Mouse (Mus musculus) embryonic facial prominence, embryonic 11.5 days (tissue): ENCODE data around the gene Slc25a43. TPM values are rescaled to one million over a fixed set of nuclear protein-coding genes. Genes with fewer than 3 reads are reported as not detected.

Source experiments
- ATAC-seq: fragments of 200-750 bp; cut with Nextera tagmentation; replicated peaks from 2 replicates; pipeline ENCODE4 v1.8.0; 2017; ENCODE audit warnings: low read depth; ENCODE audit not compliant: insufficient number of reproducible peaks, low FRiP score, low TSS enrichment
- DNase-seq: peaks from one replicate; pipeline ENCODE4 v3.0.0-alpha.2; 2015; ENCODE audit warnings: low spot score
- H3K27ac ChIP-seq: fragments of 300-500 bp; sonication (generic); replicated peaks from 2 replicates; pipeline ENCODE4 v1.5.1; 2014; ENCODE audit warnings: mild to moderate bottlenecking, low read depth, low read length, control low read depth
- H3K27me3 ChIP-seq: fragments of 300-500 bp; sonication (generic); 2 replicates; pipeline ENCODE4 v1.6.1; 2014; ENCODE audit warnings: mild to moderate bottlenecking, low read length, moderate library complexity, mixed read lengths; ENCODE audit not compliant: control insufficient read depth, insufficient read depth
- H3K36me3 ChIP-seq: fragments of 300-500 bp; sonication (generic); replicated peaks from 2 replicates; pipeline ENCODE4 v1.6.1; 2014; ENCODE audit warnings: low read depth, mild to moderate bottlenecking, low read length, moderate library complexity, mixed read lengths; ENCODE audit not compliant: control insufficient read depth, insufficient read depth
- H3K4me1 ChIP-seq: fragments of 300-500 bp; sonication (generic); 2 replicates; pipeline ENCODE4 v1.6.1; 2014; ENCODE audit warnings: low read length, mixed read lengths; ENCODE audit not compliant: control insufficient read depth, insufficient read depth
- H3K4me2 ChIP-seq: fragments of 300-500 bp; sonication (generic); 2 replicates; pipeline ENCODE4 v1.6.1; 2014; ENCODE audit warnings: low read depth, mild to moderate bottlenecking, control low read depth, low read length, moderate library complexity
- H3K4me3 ChIP-seq: fragments of 300-500 bp; sonication (generic); 2 replicates; pipeline ENCODE4 v1.5.1; 2014; ENCODE audit warnings: low read depth, low read length, control low read depth
- H3K9ac ChIP-seq: fragments of 300-500 bp; sonication (generic); replicated peaks from 2 replicates; pipeline ENCODE4 v1.6.1; 2014; ENCODE audit warnings: mild to moderate bottlenecking, control low read depth, low read length
- H3K9me3 ChIP-seq: fragments of 300-500 bp; sonication (generic); replicated peaks from 2 replicates; pipeline ENCODE4 v1.6.1; 2016; ENCODE audit warnings: mild to moderate bottlenecking, low read length, inconsistent platforms, mixed read lengths; ENCODE audit not compliant: control insufficient read depth
- WGBS: fragments of 180-500 bp; shearing (Covaris S2); extraction: QIAGEN DNeasy Blood & Tissue Kit; methylation state at CpG from one replicate; pipeline ENCODE4 v1.1.7; 2014; 5-methylcytosine and 5-hydroxymethylcytosine counted together
- polyA plus RNA-seq: library from polyadenylated mRNA; unstranded; fragments of >200 nt; fragmentation: Nextera tagmentation; extraction: Ambion mirVana; gene quantifications from 2 replicates; pipeline ENCODE4 v1.2.1, GENCODE M21; 2014

The Slc25a43 gene
- 0.89 and 1.00 TPM in 2 replicates for polyA plus RNA-seq

DNA sequence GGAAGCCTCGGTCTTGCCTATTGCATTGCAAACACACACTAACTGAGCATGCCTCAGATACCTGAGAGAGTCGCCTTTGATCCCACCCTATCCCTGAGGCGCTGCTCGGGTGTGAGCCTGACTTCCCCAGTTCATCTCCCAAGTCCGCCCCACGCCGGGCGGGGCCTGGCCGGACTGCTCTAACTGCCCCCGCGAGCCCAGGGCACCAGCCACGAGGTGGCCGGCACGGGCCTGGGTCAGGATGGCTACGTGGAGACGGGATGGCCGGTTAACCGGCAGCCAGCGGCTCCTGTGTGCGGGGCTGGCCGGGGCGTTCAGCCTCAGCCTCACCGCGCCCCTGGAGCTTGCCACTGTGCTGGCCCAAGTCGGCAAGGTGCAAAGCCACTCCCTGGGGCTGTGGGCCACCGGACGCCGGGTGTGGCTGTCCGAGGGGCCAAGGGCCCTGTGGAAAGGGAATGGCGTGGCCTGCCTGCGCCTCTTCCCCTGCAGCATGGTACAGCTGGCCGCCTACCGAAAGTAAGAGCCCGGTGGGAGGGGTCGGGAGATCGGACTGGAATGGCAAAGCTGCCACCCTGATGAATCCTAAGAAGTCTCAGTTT is at the start of gene Slc25a43:
TSS of gene Slc25a43 (plus strand) at position 157 of the 599 bp plus-strand sequence.
- no peak within 1 kb of the TSS for H3K27ac ChIP-seq
- peak within 1 kb of the TSS; percentile 62 for H3K9ac ChIP-seq
- H3K27me3 ChIP-seq, result no peaks in the 10 kb centered on the region
- H3K9me3 ChIP-seq, result no peaks in the 10 kb centered on the region
- H3K4me2 ChIP-seq, result peak within 1 kb of the TSS; percentile 59
- peak within 1 kb of the TSS; percentile 33 for H3K4me3 ChIP-seq
- peak; percentile 22 for DNase-seq
- no peaks in the 10 kb centered on the region for H3K36me3 ChIP-seq
- 22% methylated on average over 36 of the region's 36 CpGs for WGBS
- no peaks in the 10 kb centered on the region for H3K4me1 ChIP-seq
- ATAC-seq, result 0 out of 2 replicates have a peak, but pooled peaks have one; percentile 18

DNA sequence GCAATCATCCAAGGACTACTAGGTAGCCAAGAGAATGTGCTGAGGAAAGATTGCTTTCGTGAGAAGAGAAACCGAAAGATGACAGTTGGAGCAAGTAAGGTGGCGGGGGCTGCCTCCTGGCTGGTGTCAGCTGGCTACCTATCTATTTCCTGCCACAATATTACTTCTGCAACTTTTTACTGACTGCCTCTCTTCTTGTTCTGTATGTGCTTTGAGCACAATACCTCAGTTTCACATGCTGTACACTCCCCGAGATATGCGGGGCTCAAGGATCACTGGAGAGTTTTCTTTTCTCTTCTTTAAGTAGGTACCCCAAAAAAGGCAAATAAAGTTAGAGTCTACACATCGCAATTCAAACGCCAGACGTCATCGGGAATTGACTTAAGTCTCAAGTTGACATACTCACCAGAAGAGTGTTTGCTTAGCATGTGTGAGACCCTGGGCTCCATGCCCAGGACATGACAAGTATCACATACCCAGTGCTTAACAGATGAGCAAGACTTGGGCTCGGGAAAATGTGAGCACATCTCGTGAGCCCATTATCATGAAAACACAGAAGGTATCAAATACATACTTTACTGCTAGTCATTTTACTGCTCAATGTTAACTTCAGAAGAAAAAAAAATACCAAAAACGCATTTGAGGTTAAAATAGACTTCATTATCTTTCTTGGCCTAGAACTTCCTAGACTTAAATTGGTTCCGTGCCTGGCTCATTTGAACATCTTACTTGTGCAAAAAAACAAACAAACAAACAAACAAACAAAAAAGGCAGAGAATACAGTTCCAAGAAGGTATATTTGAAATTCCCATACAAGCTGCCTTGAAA is 3.1 kb upstream of the Slc25a43 start:
- no peak for ATAC-seq
- H3K27me3 ChIP-seq, result no peaks in the 10 kb centered on the region
- 87% methylated on average over 13 of the region's 13 CpGs for WGBS
- H3K4me3 ChIP-seq, result no peak overlapping the region
- no peak overlapping the region for H3K9ac ChIP-seq
- no peak for DNase-seq
- no peaks in the 10 kb centered on the region for H3K36me3 ChIP-seq
- H3K4me2 ChIP-seq, result no peak overlapping the region
- no peak overlapping the region for H3K27ac ChIP-seq
- no peaks in the 10 kb centered on the region for H3K4me1 ChIP-seq
- no peaks in the 10 kb centered on the region for H3K9me3 ChIP-seq

DNA sequence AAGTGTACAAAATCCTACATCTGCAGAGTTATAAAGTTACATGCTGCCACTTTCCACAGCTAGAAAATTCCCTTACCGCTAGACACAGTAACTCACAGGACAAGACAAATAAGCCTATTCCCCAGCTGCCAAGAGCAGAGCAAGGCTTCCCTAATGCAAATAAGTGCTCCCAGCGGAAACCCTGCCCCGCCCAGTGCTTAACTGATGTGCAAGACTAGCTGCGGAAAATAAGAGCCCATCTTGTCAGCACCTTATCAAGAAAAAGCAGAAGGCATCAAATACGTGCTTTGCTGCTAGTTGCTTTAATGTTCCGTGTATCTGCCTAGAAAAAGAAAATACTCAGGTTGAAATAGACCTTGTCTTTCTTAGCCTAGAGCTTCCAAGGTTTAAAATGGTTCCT is 2.2 kb upstream of the Slc25a43 start:
- 43% methylated on average over 6 of the region's 6 CpGs for WGBS
- no peak overlapping the region for H3K9ac ChIP-seq
- H3K36me3 ChIP-seq, result no peaks in the 10 kb centered on the region

DNA sequence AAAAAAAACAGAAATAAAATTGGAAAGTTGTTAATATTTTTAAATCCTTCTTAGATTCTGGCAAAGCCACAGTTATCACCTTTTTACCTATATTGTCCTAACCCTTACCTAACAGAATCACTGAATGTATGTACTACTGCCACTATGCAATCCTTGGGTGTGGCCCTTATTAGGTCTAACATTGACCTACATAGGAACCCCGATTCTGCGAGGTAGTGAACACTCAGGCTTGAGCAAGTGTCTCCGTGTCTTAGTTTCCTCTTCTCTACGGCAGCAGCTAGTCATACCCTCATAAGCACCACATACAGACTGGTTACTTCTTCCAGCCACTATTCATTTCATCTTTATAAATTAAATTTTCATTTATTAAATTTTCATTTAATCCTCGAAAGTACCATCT is 715 bp upstream of the Slc25a43 start:
- H3K4me3 ChIP-seq, result no peak overlapping the region
- no peaks in the 10 kb centered on the region for H3K36me3 ChIP-seq
- ATAC-seq, result no peak
- no peak overlapping the region for H3K4me2 ChIP-seq
- H3K9ac ChIP-seq, result no peak overlapping the region
- no peaks in the 10 kb centered on the region for H3K4me1 ChIP-seq
- WGBS, result 91% methylated on average over 5 of the region's 5 CpGs
- H3K27ac ChIP-seq, result no peak overlapping the region
- no peak for DNase-seq
- H3K9me3 ChIP-seq, result no peaks in the 10 kb centered on the region
- no peaks in the 10 kb centered on the region for H3K27me3 ChIP-seq

More for the DNA sequence above, 2.2 kb upstream of the Slc25a43 start:
- no peaks in the 10 kb centered on the region for H3K27me3 ChIP-seq
- no peaks in the 10 kb centered on the region for H3K4me1 ChIP-seq
- H3K27ac ChIP-seq, result no peak overlapping the region
- H3K4me2 ChIP-seq, result no peak overlapping the region
- DNase-seq, result no peak
- no peaks in the 10 kb centered on the region for H3K9me3 ChIP-seq
- no peak overlapping the region for H3K4me3 ChIP-seq
- ATAC-seq, result no peak

DNA sequence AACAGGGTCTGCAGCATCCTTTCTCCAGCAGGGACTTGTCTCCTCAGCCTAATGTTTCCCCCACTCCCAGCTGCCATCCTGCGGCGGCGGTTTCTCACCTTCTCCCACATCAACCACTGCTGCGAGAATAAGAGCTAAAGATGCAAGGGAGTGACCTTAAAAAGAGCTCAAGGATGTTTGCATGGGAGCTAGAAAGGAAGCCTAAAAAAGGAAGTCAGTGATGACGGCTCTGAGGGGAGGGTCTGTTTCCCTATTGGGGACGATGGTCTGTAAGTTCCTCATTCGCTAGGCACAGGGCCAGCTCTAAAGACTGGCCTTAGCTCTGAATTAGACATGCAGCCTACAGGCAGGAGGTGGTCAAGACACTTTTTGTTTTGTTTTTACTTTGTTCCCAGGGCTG is 1.3 kb downstream of the Slc25a43 start:
- Histone ChIP-seq H3K27me3 (no peaks in the 10 kb centered on the region), H3K4me1 (no peaks in the 10 kb centered on the region), H3K9ac (no peak overlapping the region), H3K36me3 (no peaks in the 10 kb centered on the region), H3K9me3 (no peaks in the 10 kb centered on the region), H3K27ac (no peak overlapping the region), H3K4me2 (no peak overlapping the region), H3K4me3 (no peak overlapping the region)
- ATAC-seq, result no peak
- WGBS, result 62% methylated on average over 7 of the region's 7 CpGs
- no peak for DNase-seq

DNA sequence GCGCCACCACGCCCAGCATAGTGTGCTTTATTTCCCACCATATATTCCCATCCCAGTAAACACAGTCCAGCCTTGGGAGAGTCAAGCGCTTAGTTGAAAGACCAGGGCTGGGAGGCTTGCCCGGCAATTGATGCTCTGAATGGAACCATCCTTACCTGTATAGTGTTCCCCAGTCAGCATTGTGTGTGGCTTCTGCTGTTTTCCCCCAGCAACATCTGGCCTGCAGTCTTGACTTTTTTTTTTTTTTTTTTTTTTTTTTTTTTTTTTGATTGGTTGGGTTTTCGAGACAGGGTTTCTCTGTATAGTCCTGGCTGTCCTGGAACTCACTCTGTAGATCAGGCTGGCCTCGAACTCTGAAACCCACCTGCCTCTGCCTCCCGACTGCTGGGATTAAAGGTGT is 1.9 kb downstream of the Slc25a43 start:
- no peak overlapping the region for H3K9ac ChIP-seq
- H3K9me3 ChIP-seq, result no peaks in the 10 kb centered on the region
- no peaks in the 10 kb centered on the region for H3K36me3 ChIP-seq
- no peak for DNase-seq
- H3K4me3 ChIP-seq, result no peak overlapping the region
- no peaks in the 10 kb centered on the region for H3K27me3 ChIP-seq
- no peak for ATAC-seq
- H3K27ac ChIP-seq, result no peak overlapping the region
- H3K4me2 ChIP-seq, result no peak overlapping the region
- WGBS, result 89% methylated on average over 7 of the region's 7 CpGs
- no peaks in the 10 kb centered on the region for H3K4me1 ChIP-seq

DNA sequence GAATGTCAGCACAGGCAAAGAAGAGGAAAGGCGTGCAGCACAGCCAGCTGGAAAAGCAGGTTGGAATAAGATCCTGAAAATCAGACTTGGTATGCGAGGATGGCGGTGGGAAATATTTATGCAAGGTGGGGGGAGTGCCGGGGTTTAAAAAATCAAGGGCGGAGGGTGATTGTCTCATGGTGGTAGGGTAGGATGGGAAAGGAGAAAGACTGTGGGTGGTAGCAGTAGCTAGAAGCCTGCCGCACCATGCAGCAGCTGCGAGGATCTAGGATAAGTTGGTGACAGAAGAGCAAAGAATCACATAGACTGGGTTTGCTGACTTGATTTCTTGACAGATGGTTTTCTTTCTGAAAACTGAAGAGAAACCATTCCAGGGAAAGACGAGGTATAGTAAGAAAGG is 3.3 kb downstream of the Slc25a43 start:
- H3K9ac ChIP-seq, result no peak overlapping the region
- no peaks in the 10 kb centered on the region for H3K4me1 ChIP-seq
- no peak overlapping the region for H3K4me3 ChIP-seq
- H3K27me3 ChIP-seq, result no peaks in the 10 kb centered on the region
- ATAC-seq (no peak), DNase-seq (no peak)
- H3K36me3 ChIP-seq, result no peaks in the 10 kb centered on the region
- no peak overlapping the region for H3K27ac ChIP-seq
- no peak overlapping the region for H3K4me2 ChIP-seq
- no peaks in the 10 kb centered on the region for H3K9me3 ChIP-seq
- 83% methylated on average over 8 of the region's 8 CpGs for WGBS

DNA sequence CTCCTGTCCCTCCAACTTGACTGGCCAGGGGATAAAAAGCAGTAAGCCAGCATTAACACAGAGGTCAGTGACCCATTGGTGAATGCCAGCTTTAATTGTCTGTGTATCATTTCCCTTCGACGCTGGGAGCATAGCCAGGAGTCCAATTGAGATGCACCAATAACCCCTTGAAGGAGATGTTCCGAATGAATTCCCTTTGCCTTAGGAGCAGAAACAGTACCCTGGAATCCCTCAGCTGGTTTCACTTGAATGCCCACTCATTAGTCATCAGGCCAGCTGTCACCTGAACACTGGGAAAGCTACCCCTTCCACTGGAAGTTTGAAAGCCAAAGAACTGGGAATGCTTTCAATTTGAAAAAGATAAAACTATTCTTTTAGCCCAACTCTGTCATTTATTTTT is 5.1 kb downstream of the Slc25a43 start:
- no peaks in the 10 kb centered on the region for H3K4me1 ChIP-seq
- no peak overlapping the region for H3K27ac ChIP-seq
- no peaks in the 10 kb centered on the region for H3K9me3 ChIP-seq
- H3K36me3 ChIP-seq, result no peaks in the 10 kb centered on the region
- H3K27me3 ChIP-seq, result no peaks in the 10 kb centered on the region
- no peak overlapping the region for H3K4me2 ChIP-seq
- H3K4me3 ChIP-seq, result no peak overlapping the region
- WGBS, result 42% methylated on average over 3 of the region's 3 CpGs
- no peak for DNase-seq
- ATAC-seq, result no peak
- no peak overlapping the region for H3K9ac ChIP-seq
